Mouse (Mus musculus): ENCODE results near the gene Gm37240. TPM values are rescaled to one million over a fixed set of nuclear protein-coding genes. Genes with fewer than 3 reads are reported as not detected.
A peak's percentile ranks its signal among the peaks of the same experiment; 100 is the strongest.

The Gm37240 gene
- polyA plus RNA-seq, 1 experiment, result not detected

- 84% methylated on average over 5 of the region's 5 CpGs for WGBS
- Histone ChIP-seq H3K4me3 (ENCODE audit: insufficient read depth, low read depth, low read length) (no peak overlapping the region), H3K27ac (ENCODE audit: insufficient read depth, low read depth, low read length) (no peak overlapping the region), H3K4me1 (ENCODE audit: control insufficient read depth, insufficient read depth, low read length) (0 out of 2 replicates have a peak, but pooled peaks cover 2% of the 10 kb centered on the region)
- TF ChIP-seq CTCF (IDR thresholded peaks at IDR 0.05; ENCODE audit: insufficient read depth, low read depth, low read length) (no peak), POLR2A (IDR thresholded peaks at IDR 0.05; ENCODE audit: insufficient read depth, low read depth, low read length) (no peak)
These were observed 1051.3 kb downstream of the Gm37240 start for GRCm38 (mm10) chr3:84836029-84836428.

GRCm38 (mm10) chr3:84829366-84829765, 1058.0 kb downstream of the Gm37240 start:
- Histone ChIP-seq H3K27ac (ENCODE audit: insufficient read depth, low read depth, low read length) (no peak overlapping the region), H3K4me1 (ENCODE audit: control insufficient read depth, insufficient read depth, low read length) (0 out of 2 replicates have a peak, but pooled peaks cover 2% of the 10 kb centered on the region), H3K4me3 (ENCODE audit: insufficient read depth, low read depth, low read length) (no peak overlapping the region)
- TF ChIP-seq POLR2A (IDR thresholded peaks at IDR 0.05; ENCODE audit: insufficient read depth, low read depth, low read length), result no peak
- TF ChIP-seq CTCF (IDR thresholded peaks at IDR 0.05; ENCODE audit: insufficient read depth, low read depth, low read length), result no peak
- 75% methylated on average over 1 of the region's 1 CpGs for WGBS

- 0 out of 2 replicates have a peak, but pooled peaks cover 2% of the 10 kb centered on the region for H3K4me1 ChIP-seq (ENCODE audit: control insufficient read depth, insufficient read depth, low read length)
- no peak overlapping the region for H3K27ac ChIP-seq (ENCODE audit: insufficient read depth, low read depth, low read length)
- WGBS, result 90% methylated on average over 4 of the region's 4 CpGs
- no peak overlapping the region for H3K4me3 ChIP-seq (ENCODE audit: insufficient read depth, low read depth, low read length)
- TF ChIP-seq CTCF (IDR thresholded peaks at IDR 0.05; ENCODE audit: insufficient read depth, low read depth, low read length) (no peak), POLR2A (IDR thresholded peaks at IDR 0.05; ENCODE audit: insufficient read depth, low read depth, low read length) (no peak)
These were observed 1059.7 kb downstream of the Gm37240 start for GRCm38 (mm10) chr3:84827617-84828016.

- Histone ChIP-seq H3K27ac (ENCODE audit: insufficient read depth, low read depth, low read length) (no peak overlapping the region), H3K4me1 (ENCODE audit: control insufficient read depth, insufficient read depth, low read length) (0 out of 2 replicates have a peak, but pooled peaks cover 2% of the 10 kb centered on the region), H3K4me3 (ENCODE audit: insufficient read depth, low read depth, low read length) (no peak overlapping the region)
- TF ChIP-seq CTCF (IDR thresholded peaks at IDR 0.05; ENCODE audit: insufficient read depth, low read depth, low read length) (no peak), POLR2A (IDR thresholded peaks at IDR 0.05; ENCODE audit: insufficient read depth, low read depth, low read length) (no peak)
- 83% methylated on average over 3 of the region's 3 CpGs for WGBS
These were observed 1060.4 kb downstream of the Gm37240 start for GRCm38 (mm10) chr3:84826938-84827337.

- Histone ChIP-seq H3K27ac (ENCODE audit: insufficient read depth, low read depth, low read length) (no peak overlapping the region), H3K4me1 (ENCODE audit: control insufficient read depth, insufficient read depth, low read length) (0 out of 2 replicates have a peak, but pooled peaks cover 2% of the 10 kb centered on the region), H3K4me3 (ENCODE audit: insufficient read depth, low read depth, low read length) (no peak overlapping the region)
- WGBS, result 58% methylated on average over 3 of the region's 3 CpGs
- TF ChIP-seq CTCF (IDR thresholded peaks at IDR 0.05; ENCODE audit: insufficient read depth, low read depth, low read length) (no peak), POLR2A (IDR thresholded peaks at IDR 0.05; ENCODE audit: insufficient read depth, low read depth, low read length) (no peak)
These were observed 1060.9 kb downstream of the Gm37240 start for GRCm38 (mm10) chr3:84826405-84826804.

GRCm38 (mm10) chr3:84825990-84826389, 1061.3 kb downstream of the Gm37240 start:
- TF ChIP-seq CTCF (IDR thresholded peaks at IDR 0.05; ENCODE audit: insufficient read depth, low read depth, low read length), result no peak
- no peak for TF ChIP-seq POLR2A (IDR thresholded peaks at IDR 0.05; ENCODE audit: insufficient read depth, low read depth, low read length)
- Histone ChIP-seq H3K4me1 (ENCODE audit: control insufficient read depth, insufficient read depth, low read length) (0 out of 2 replicates have a peak, but pooled peaks cover 2% of the 10 kb centered on the region), H3K27ac (ENCODE audit: insufficient read depth, low read depth, low read length) (no peak overlapping the region), H3K4me3 (ENCODE audit: insufficient read depth, low read depth, low read length) (no peak overlapping the region)
- WGBS, result 54% methylated on average over 5 of the region's 5 CpGs

GRCm38 (mm10) chr3:84820654-84821201, 1066.6 kb downstream of the Gm37240 start:
- 46% methylated on average over 2 of the region's 2 CpGs for WGBS
- TF ChIP-seq CTCF (IDR thresholded peaks at IDR 0.05; ENCODE audit: insufficient read depth, low read depth, low read length), result no peak
- no peak for TF ChIP-seq POLR2A (IDR thresholded peaks at IDR 0.05; ENCODE audit: insufficient read depth, low read depth, low read length)
- Histone ChIP-seq H3K27ac (ENCODE audit: insufficient read depth, low read depth, low read length) (no peak overlapping the region), H3K4me3 (ENCODE audit: insufficient read depth, low read depth, low read length) (no peak overlapping the region), H3K4me1 (ENCODE audit: control insufficient read depth, insufficient read depth, low read length) (no peaks in the 10 kb centered on the region)

GRCm38 (mm10) chr3:84816951-84817350, 1070.4 kb downstream of the Gm37240 start:
- H3K4me1 ChIP-seq (ENCODE audit: control insufficient read depth, insufficient read depth, low read length), result peaks cover 9% of the 10 kb centered on the region; the same call in 1 of the 2 replicates
- no peak for TF ChIP-seq CTCF (IDR thresholded peaks at IDR 0.05; ENCODE audit: insufficient read depth, low read depth, low read length)
- TF ChIP-seq POLR2A (IDR thresholded peaks at IDR 0.05; ENCODE audit: insufficient read depth, low read depth, low read length), result no peak
- no peak overlapping the region for H3K27ac ChIP-seq (ENCODE audit: insufficient read depth, low read depth, low read length)
- WGBS, result 88% methylated on average over 1 of the region's 1 CpGs
- no peak overlapping the region for H3K4me3 ChIP-seq (ENCODE audit: insufficient read depth, low read depth, low read length)

- Histone ChIP-seq H3K4me3 (ENCODE audit: insufficient read depth, low read depth, low read length) (peak overlapping the region; percentile 72), H3K27ac (ENCODE audit: insufficient read depth, low read depth, low read length) (no peak overlapping the region), H3K4me1 (ENCODE audit: control insufficient read depth, insufficient read depth, low read length) (peaks cover 9% of the 10 kb centered on the region; the same call in 1 of the 2 replicates)
- TF ChIP-seq CTCF (IDR thresholded peaks at IDR 0.05; ENCODE audit: insufficient read depth, low read depth, low read length) (no peak), POLR2A (IDR thresholded peaks at IDR 0.05; ENCODE audit: insufficient read depth, low read depth, low read length) (no peak)
- under 1% methylated on average over 29 of the region's 29 CpGs for WGBS
These were observed 1071.9 kb downstream of the Gm37240 start for GRCm38 (mm10) chr3:84815461-84815860.

All from olfactory bulb, adult 2 months (tissue).